Mouse (Mus musculus) lung, postnatal 0 days (tissue): ENCODE measurements at regions not wholly inside any gene's neighbourhood (a gene's known extent, or its start where the extent isn't known, plus 50 kb on each side); places are given as distances from the start of the nearest gene placed in this dataset.

Experiments
- ATAC-seq: fragments of 200-750 bp; cut with Nextera tagmentation; 2 replicates; pipeline ENCODE4 v1.8.0; 2017; ENCODE audit warnings: moderate library complexity
- DNase-seq: peaks from one replicate; pipeline ENCODE4 v3.0.0-alpha.2; 2016; ENCODE audit warnings: low spot score
- H3K27ac ChIP-seq: fragments of 300-500 bp; sonication (generic); 2 replicates; pipeline ENCODE4 v1.5.1; 2014; ENCODE audit warnings: antibody characterized with exemption, mild to moderate bottlenecking, low read length, mixed read lengths
- H3K27me3 ChIP-seq: fragments of 300-500 bp; sonication (generic); replicated peaks from 2 replicates; pipeline ENCODE4 v1.6.1; 2014; ENCODE audit warnings: low read length, mixed read lengths; ENCODE audit not compliant: insufficient read depth
- H3K36me3 ChIP-seq: fragments of 300-500 bp; sonication (generic); 2 replicates; pipeline ENCODE4 v1.6.1; 2014; ENCODE audit warnings: low read length, mixed read lengths; ENCODE audit not compliant: insufficient read depth
- H3K4me1 ChIP-seq: fragments of 300-500 bp; sonication (generic); 2 replicates; pipeline ENCODE4 v1.6.1; 2014; ENCODE audit warnings: antibody characterized with exemption, low read depth, low read length, mixed read lengths; ENCODE audit not compliant: insufficient read depth
- H3K4me2 ChIP-seq: fragments of 300-500 bp; sonication (generic); replicated peaks from 2 replicates; pipeline ENCODE4 v1.6.1; 2014; ENCODE audit warnings: low read depth, mild to moderate bottlenecking, low read length, moderate library complexity, mixed read lengths
- H3K4me3 ChIP-seq: fragments of 300-500 bp; sonication (generic); 2 replicates; pipeline ENCODE4 v1.5.1; 2014; ENCODE audit warnings: low read depth, low read length
- H3K9ac ChIP-seq: fragments of 300-500 bp; sonication (generic); replicated peaks from 2 replicates; pipeline ENCODE4 v1.6.1; 2014; ENCODE audit warnings: low read depth, mild to moderate bottlenecking
- H3K9me3 ChIP-seq: fragments of 300-500 bp; sonication (generic); 2 replicates; pipeline ENCODE4 v1.6.1; 2016; ENCODE audit warnings: low read length, mixed read lengths
- CTCF ChIP-seq: IDR thresholded peaks from 2 replicates; pipeline ENCODE4 v1.5.1; 2016; ENCODE audit warnings: antibody characterized with exemption, mild to moderate bottlenecking
- EP300 ChIP-seq: IDR thresholded peaks from 2 replicates; pipeline ENCODE4 v1.6.1; 2016; ENCODE audit warnings: antibody characterized with exemption, mild to moderate bottlenecking, control low read depth
- WGBS: fragments of 180-500 bp; shearing (Covaris S2); extraction: QIAGEN DNeasy Blood & Tissue Kit; methylation state at CpG from one replicate; pipeline ENCODE4 v1.1.7; 2014; 5-methylcytosine and 5-hydroxymethylcytosine counted together

- no peak overlapping the region for H3K27ac ChIP-seq
- H3K4me2 ChIP-seq = no peak overlapping the region
- H3K36me3 ChIP-seq = no peaks in the 10 kb centered on the region
- H3K4me3 ChIP-seq = no peak overlapping the region
- no peaks in the 10 kb centered on the region for H3K27me3 ChIP-seq
- ATAC-seq = no peak
- 86% methylated on average over 3 of the region's 3 CpGs for WGBS
- TF ChIP-seq CTCF (no peak), EP300 (no peak)
- H3K4me1 ChIP-seq = no peaks in the 10 kb centered on the region
- no peak overlapping the region for H3K9ac ChIP-seq
- no peak for DNase-seq
- H3K9me3 ChIP-seq = no peaks in the 10 kb centered on the region
Measured at GRCm38 (mm10) chr12:106727486-106727885, 717.5 kb downstream of the Vrk1 start.

- TF ChIP-seq EP300 (no peak), CTCF (no peak)
- H3K27me3 ChIP-seq = no peaks in the 10 kb centered on the region
- ATAC-seq (no peak), DNase-seq (no peak)
- H3K36me3 ChIP-seq = no peaks in the 10 kb centered on the region
- WGBS = 70% methylated on average over 5 of the region's 5 CpGs
- H3K4me1 ChIP-seq = no peaks in the 10 kb centered on the region
- H3K9ac ChIP-seq = no peak overlapping the region
- H3K27ac ChIP-seq = no peak overlapping the region
- H3K4me3 ChIP-seq = no peak overlapping the region
- no peaks in the 10 kb centered on the region for H3K9me3 ChIP-seq
- no peak overlapping the region for H3K4me2 ChIP-seq
Measured at GRCm38 (mm10) chr12:106729686-106730085, 719.7 kb downstream of the Vrk1 start.

- no peaks in the 10 kb centered on the region for H3K4me1 ChIP-seq
- no peak overlapping the region for H3K27ac ChIP-seq
- WGBS = 75% methylated on average over 16 of the region's 16 CpGs
- no peak overlapping the region for H3K4me3 ChIP-seq
- H3K4me2 ChIP-seq = no peak overlapping the region
- H3K9me3 ChIP-seq = no peaks in the 10 kb centered on the region
- no peak for DNase-seq
- no peak overlapping the region for H3K9ac ChIP-seq
- no peaks in the 10 kb centered on the region for H3K36me3 ChIP-seq
- ATAC-seq = no peak
- TF ChIP-seq CTCF (no peak), EP300 (no peak)
- H3K27me3 ChIP-seq = no peaks in the 10 kb centered on the region
Measured at GRCm38 (mm10) chr12:106732108-106732857, 722.3 kb downstream of the Vrk1 start.

GRCm38 (mm10) chr12:106748765-106749164, 738.7 kb downstream of the Vrk1 start:
- H3K9me3 ChIP-seq = no peaks in the 10 kb centered on the region
- WGBS = 81% methylated on average over 8 of the region's 8 CpGs
- no peak overlapping the region for H3K27ac ChIP-seq
- no peak overlapping the region for H3K9ac ChIP-seq
- DNase-seq (no peak), ATAC-seq (no peak)
- no peaks in the 10 kb centered on the region for H3K36me3 ChIP-seq
- TF ChIP-seq CTCF (no peak), EP300 (no peak)
- H3K4me2 ChIP-seq = no peak overlapping the region
- H3K4me1 ChIP-seq = no peaks in the 10 kb centered on the region
- H3K4me3 ChIP-seq = no peak overlapping the region
- H3K27me3 ChIP-seq = no peaks in the 10 kb centered on the region

DNA sequence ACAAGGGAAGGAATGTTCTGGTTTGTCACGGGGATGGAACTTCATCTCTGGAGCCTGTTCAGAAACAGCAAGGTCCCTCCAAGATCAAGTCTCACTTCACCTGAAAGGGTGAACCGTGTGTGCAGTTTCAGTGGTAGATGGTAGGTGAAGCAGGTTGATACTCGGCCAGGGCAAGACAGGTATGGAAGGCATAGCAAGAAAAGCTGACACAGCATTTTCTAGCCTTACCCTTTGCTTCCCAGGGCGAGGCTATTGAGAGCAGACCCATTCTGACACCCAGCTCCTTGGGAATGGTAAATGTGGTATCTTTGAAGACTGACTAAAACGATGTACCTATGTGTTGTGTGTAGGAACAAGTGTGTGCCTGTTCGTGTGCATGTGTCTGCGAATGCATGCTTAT, 724.9 kb upstream of the 3110018I06Rik start:
- H3K27ac ChIP-seq = no peak overlapping the region
- H3K27me3 ChIP-seq = no peaks in the 10 kb centered on the region
- ATAC-seq = no peak
- no peak overlapping the region for H3K9ac ChIP-seq
- H3K4me2 ChIP-seq = no peak overlapping the region
- no peak for DNase-seq
- 74% methylated on average over 7 of the region's 7 CpGs for WGBS
- H3K36me3 ChIP-seq = no peaks in the 10 kb centered on the region
- H3K4me1 ChIP-seq = no peaks in the 10 kb centered on the region
- H3K4me3 ChIP-seq = no peak overlapping the region
- no peak for TF ChIP-seq CTCF
- no peak for TF ChIP-seq EP300
- H3K9me3 ChIP-seq = no peaks in the 10 kb centered on the region

GRCm38 (mm10) chr12:106764516-106764915, 723.9 kb upstream of the 3110018I06Rik start:
- no peak for ATAC-seq
- no peak overlapping the region for H3K9ac ChIP-seq
- no peaks in the 10 kb centered on the region for H3K9me3 ChIP-seq
- no peak overlapping the region for H3K27ac ChIP-seq
- 55% methylated on average over 7 of the region's 7 CpGs for WGBS
- H3K36me3 ChIP-seq = no peaks in the 10 kb centered on the region
- DNase-seq = no peak
- H3K27me3 ChIP-seq = no peaks in the 10 kb centered on the region
- no peak overlapping the region for H3K4me3 ChIP-seq
- no peak for TF ChIP-seq EP300
- no peak for TF ChIP-seq CTCF
- no peak overlapping the region for H3K4me2 ChIP-seq
- no peaks in the 10 kb centered on the region for H3K4me1 ChIP-seq
